Mouse (Mus musculus): ENCODE measurements around the gene Coq10a. TPM values are rescaled to one million over a fixed set of nuclear protein-coding genes. Genes with fewer than 3 reads are reported as not detected.

The Coq10a gene
- total RNA-seq, 2 experiments from 2014 or later, result 3.3 to 14.3 TPM

DNA sequence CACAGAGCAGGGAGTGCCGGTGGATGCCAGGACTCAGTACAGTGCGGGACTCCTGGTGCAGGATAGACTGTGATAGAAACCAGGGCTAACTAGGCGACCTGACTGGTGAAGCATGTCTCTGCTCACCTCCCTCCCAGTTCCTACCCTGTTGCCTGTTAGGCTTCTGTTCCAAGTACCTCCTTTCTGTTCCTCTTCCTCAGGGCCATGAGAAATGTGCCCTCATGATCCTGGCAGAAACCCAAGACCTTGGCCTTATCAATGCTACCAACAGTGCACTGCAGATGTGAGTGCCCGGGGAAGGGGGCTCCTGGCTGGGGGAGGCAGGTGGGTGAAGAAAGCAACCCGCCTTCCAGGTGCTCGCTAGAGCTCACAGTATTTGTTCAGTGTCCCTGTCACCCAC is 20.8 kb upstream of the Coq10a start:
- no peak for ATAC-seq (replicated peaks; ENCODE audit: low FRiP score, poor library complexity, severe bottlenecking)

DNA sequence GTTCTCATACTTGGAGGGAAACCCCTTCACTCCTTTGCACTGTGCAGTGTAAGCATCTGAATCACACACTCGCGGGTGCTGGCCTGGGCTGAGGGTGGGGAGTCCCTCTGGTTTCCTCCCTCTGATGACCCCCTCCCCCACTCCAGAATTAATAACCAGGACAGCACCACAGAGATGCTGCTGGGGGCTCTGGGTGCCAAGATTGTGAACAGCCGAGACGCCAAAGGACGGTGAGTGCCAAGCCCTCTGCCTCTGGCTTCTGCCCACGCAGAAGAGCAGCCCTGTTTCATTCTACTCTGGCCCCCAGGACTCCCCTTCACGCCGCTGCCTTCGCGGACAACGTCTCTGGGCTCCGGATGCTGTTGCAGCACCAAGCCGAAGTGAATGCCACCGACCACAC is 20.1 kb upstream of the Coq10a start:
- no peak for ATAC-seq (replicated peaks; ENCODE audit: low FRiP score, poor library complexity, severe bottlenecking)

DNA sequence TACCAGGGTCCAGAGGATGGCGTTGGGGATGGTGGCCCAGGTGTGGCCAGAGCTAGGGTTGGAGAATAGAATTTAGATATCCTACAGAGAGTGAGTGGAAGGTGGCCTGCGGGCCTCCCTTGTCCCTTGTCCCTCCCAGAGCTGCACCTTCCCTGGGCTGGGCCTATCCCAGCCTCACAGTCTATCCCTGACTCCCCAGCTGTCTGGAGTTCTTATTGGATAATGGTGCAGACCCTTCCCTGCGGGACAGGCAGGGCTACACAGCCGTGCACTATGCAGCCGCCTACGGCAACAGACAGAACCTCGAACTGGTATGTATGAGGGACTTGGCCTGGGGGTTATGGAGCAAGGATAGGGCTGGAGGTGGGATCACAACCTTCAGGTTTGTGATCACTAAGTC is 17.1 kb upstream of the Coq10a start:
- ATAC-seq (replicated peaks; ENCODE audit: low FRiP score, poor library complexity, severe bottlenecking), result no peak

DNA sequence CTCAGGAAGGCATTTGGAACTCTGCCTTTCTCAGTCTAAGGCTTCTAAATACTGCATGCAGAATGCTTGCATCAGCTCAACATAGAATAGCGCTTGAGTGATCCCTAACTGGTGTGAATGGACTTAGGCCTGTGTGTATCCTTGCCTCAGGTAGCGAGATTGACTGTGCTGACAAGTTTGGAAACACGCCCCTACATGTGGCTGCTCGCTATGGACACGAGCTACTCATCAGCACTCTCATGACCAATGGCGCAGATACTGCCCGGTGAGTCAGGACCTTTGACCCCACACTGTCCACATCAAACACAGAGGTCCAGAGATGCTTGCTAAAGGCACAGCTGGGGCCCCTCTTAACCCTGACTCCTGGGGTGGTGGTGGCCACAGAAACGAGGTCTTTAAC is 13.7 kb upstream of the Coq10a start:
- ATAC-seq (replicated peaks; ENCODE audit: low FRiP score, poor library complexity, severe bottlenecking), result no peak

DNA sequence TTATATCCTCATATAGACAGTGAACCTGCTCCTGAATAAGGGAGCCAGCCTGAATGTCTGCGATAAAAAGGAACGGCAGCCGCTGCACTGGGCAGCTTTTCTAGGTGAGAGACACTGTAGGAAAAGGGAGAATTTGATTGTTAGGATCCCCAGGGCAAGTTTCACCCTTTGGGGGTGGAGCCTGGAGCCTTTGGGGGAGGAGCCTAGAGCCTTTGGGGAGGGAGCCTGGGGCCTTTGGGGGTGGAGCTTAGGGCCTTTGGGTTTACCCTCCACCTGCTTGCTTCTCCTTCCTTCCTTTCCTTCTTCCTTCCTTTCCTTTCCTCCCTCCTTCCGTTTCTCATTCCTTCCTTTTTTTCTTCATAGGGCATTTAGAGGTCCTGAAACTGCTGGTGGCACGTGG is 11.8 kb upstream of the Coq10a start:
- ATAC-seq (replicated peaks; ENCODE audit: low FRiP score, poor library complexity, severe bottlenecking), result no peak

DNA sequence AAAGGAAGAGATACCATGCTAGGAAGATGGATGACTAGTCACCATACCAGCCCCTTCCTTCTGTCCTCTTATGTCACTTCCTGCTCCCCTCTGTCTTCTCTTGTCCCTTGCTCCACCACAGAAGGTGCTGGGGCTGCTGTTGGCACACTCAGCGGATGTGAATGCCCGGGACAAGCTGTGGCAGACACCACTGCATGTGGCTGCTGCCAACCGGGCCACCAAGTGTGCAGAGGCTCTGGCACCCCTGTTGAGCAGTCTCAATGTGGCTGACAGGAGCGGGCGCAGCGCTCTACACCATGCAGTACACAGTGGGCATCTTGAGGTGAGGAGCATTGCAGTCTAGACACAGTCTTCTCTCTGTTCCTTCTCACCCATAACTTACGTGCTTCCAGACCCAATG is 10.5 kb upstream of the Coq10a start:
- no peak for ATAC-seq (replicated peaks; ENCODE audit: low FRiP score, poor library complexity, severe bottlenecking)

GRCm38 (mm10) chr10:128378462-128378861 is 9.7 kb upstream of the Coq10a start:
- no peak for ATAC-seq (replicated peaks; ENCODE audit: low FRiP score, poor library complexity, severe bottlenecking)

DNA sequence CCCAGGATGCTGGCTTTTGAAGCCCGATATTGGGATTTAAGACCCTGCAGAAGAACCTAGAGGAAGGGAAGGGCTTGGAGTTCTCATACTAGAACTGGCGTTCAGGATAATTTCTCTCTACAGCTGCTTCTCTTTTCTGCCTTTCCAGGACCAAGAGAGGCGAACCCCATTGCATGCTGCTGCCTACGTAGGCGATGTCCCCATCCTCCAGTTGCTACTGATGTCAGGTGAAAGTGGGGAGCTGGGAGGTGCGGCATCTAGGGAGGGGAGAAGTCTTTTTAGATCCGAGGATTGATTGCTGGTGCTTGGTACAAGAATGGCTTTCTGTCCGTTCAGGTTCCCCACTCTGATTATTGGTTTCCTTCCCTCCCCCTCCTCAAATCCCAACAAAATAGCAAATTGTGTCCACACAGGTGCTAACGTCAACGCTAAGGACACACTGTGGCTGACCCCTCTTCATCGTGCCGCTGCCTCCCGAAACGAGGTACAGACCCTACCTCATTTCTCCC is 9.2 kb upstream of the Coq10a start:
- ATAC-seq (replicated peaks; ENCODE audit: low FRiP score, poor library complexity, severe bottlenecking), result no peak

DNA sequence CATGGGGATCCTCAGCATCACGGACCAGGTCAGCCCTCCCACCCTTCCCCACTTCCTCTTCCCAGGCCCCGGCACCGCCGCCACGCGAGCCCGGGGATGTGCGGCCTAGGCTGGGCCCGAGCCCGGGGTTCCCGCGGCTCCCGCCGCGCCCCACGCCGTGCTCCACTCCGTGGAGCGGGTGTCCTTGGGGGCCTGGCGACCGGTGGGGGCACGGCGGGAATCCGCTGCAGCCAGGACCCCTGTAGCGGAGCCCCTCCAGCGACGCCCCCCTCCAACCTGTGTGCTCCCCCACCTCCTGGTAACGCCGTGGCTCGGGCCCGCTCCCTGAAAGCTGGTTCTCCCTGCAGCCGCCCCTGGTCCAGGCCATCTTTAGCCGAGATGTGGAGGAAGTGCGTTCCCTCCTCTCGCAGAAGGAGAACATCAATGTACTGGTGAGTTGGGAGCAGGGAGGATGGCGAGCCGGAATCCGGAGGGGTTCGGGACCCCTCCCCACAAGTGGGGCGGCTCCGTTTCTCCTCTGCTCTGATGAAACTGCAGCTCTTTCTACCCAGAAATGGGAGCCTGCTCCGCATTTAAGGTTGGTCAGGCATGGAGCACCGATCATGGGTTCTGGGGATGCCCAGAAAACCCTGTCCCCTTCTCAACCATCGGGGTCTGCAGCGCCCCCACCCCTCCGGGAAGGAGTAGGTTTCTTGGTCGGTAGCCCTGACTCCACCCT is 8.6 kb upstream of the Coq10a start:
- peak; percentile 45 for ATAC-seq (replicated peaks; ENCODE audit: low FRiP score, poor library complexity, severe bottlenecking)

DNA sequence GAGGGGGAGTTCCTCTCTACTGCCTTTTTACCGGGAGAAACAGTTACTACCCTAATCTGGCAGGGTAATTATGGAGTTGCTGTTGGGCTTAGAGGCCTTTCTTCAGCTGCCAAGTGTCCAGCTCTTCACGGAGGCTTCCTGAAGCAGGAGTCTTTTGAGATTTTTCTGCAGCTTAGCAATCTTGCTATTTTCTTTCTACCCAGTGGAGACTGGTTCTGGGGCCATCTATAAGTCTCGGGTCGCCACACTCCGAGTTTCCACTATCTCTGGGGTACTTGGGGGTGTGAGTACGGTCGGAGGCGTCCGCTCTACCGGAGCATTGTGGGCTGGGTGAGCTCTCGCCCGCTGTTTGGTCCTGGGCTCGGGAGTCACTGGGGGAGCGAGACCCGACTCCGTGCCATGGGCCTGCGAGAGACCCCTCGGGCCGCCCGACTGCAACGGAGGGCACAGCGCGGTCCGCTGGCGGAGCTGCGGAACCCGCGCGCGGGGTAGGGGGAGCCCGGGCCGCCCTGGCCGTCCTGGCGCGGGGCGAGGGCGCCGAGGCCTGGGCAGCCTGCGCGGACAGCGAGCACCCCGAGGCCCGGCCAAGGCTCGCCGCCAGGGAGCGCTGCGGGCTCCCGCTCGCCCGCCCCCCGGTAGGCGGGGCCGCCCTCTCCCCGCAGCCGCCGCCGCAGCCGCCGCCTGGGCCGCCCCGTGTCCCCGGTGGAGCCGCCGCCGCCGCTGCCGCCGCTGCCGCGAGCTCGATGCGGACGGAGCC is 7.8 kb upstream of the Coq10a start, which contains the start of gene Ankrd52:
TSS of gene Ankrd52 (plus strand) at position 661 of the 757 bp plus-strand sequence.
- peak; percentile 88 for ATAC-seq (replicated peaks; ENCODE audit: low FRiP score, poor library complexity, severe bottlenecking)

- ATAC-seq (replicated peaks; ENCODE audit: low FRiP score, poor library complexity, severe bottlenecking), result no peak
These were observed 7.3 kb upstream of the Coq10a start for GRCm38 (mm10) chr10:128376099-128376454.

GRCm38 (mm10) chr10:128374393-128374792 is 5.6 kb upstream of the Coq10a start:
- no peak for ATAC-seq (replicated peaks; ENCODE audit: low FRiP score, poor library complexity, severe bottlenecking)

- no peak for ATAC-seq (replicated peaks; ENCODE audit: low FRiP score, poor library complexity, severe bottlenecking)
These were observed 4.4 kb upstream of the Coq10a start for GRCm38 (mm10) chr10:128372989-128373748.

DNA sequence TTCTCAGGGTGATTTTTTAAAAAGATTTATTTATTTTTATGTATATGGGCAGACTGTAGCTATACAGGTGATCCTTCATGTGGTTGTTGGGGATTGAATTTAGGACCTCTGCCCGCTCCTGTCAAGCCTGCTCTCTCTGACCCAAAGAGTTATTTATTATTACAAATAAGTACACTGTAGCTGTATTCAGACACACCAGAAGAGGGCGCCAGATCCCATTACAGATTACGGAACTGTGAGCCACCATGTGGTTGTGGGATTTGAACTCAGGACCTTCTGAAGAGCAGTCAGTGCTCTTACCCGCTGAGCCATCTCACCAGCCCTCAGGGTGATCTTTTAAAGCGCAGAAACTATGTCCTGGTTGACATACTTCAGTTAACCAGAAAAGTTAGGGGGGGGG is 3.3 kb upstream of the Coq10a start:
- ATAC-seq (replicated peaks; ENCODE audit: low FRiP score, poor library complexity, severe bottlenecking), result no peak

DNA sequence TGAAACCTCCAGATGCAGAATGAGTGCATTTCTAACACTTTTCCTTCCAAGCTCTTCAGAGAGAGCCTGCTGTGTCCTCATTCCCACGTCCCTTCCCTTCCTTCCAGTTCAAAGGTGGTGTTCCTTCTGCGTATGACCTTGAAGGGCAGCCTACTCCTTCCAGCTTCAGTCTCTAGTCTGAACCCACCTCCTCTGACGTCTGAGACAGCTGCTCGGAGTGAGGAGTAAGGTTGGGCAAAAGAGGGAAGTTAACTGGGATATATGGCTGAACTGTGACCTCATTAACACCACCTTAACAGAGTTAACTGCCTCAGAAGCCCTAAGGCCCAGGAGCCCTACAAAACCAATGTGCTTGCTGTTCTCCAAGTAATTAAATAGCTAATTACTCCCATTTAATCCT is 1.8 kb upstream of the Coq10a start:
- no peak for ATAC-seq (replicated peaks; ENCODE audit: low FRiP score, poor library complexity, severe bottlenecking)

- no peak for ATAC-seq (replicated peaks; ENCODE audit: low FRiP score, poor library complexity, severe bottlenecking)
These were observed 1.2 kb upstream of the Coq10a start for GRCm38 (mm10) chr10:128370021-128370420.

GRCm38 (mm10) chr10:128369599-128369998 is 802 bp upstream of the Coq10a start:
- no peak for ATAC-seq (replicated peaks; ENCODE audit: low FRiP score, poor library complexity, severe bottlenecking)

DNA sequence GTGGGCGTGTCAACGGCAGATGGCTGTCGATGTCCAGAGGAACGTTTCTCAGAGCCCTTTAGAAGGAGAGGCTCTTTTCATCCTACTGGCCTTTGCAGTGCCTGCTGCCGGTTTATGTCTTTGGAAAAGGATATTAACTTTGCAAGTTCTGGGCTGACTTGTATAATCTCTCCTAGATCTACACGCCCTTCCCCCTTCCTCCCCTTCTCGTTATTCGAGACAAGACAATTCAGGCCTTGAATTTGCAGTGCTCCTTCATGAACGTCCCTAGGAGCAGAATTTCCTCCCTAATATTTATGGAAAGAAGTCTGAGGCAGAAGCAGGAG is 384 bp upstream of the Coq10a start:
- no peak for ATAC-seq (replicated peaks; ENCODE audit: low FRiP score, poor library complexity, severe bottlenecking)

- peak; percentile 30; the same call in 1 of the 2 replicates for ATAC-seq (replicated peaks; ENCODE audit: low FRiP score, poor library complexity, severe bottlenecking)
These were observed 847 bp downstream of the Coq10a start for GRCm38 (mm10) chr10:128367899-128368401.

DNA sequence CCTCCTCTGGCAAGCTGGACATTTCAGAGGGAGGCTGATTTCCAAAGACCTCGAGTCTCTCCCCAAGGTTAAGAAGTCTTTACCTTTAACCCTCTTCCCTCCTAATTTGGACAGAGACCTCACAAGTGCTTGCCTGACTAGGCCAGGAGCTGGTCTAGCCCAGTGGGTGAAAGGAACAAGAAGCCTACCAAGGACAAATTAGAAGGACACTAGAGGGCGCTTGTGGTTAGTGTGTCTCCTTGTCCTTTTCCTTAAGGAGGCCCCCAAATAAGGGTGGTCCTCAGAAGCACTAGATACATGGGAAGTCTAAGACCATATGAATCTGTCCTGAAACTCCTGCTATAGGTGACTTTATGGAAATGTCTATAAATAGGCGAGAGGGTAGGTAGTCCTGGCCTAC is 6.2 kb downstream of the Coq10a start:
- no peak for ATAC-seq (replicated peaks; ENCODE audit: low FRiP score, poor library complexity, severe bottlenecking)

Data from erythroid progenitor cell, adult 5-6 weeks (primary cell).